Mouse (Mus musculus) lung, adult 2 months (tissue): ENCODE results near the gene Slc39a8.

Experiments used
- CTCF ChIP-seq: fragments of 200-500 bp; IDR thresholded peaks from 2 replicates; pipeline ENCODE4 v1.5.1; 2011; ENCODE audit warnings: mild to moderate bottlenecking, low read length, control low read depth; ENCODE audit not compliant: insufficient read depth
- POLR2A ChIP-seq: fragments of 200-500 bp; IDR thresholded peaks from 2 replicates; pipeline ENCODE4 v1.6.1; 2011; ENCODE audit warnings: low read depth, mild to moderate bottlenecking, control low read depth, low read length, borderline replicate concordance; ENCODE audit errors: extremely low read depth

- TF ChIP-seq CTCF: no peak
- no peak for TF ChIP-seq POLR2A
Observed at GRCm38 (mm10) chr3:135937455-135937854, 112.4 kb downstream of the Slc39a8 start.
